Mouse (Mus musculus) heart, embryonic 15.5 days (tissue): ENCODE results near the gene Fbxo3. TPM values are rescaled to one million over a fixed set of nuclear protein-coding genes. Genes with fewer than 3 reads are reported as not detected.
"Not testable (repeated sequence)": the region's sequence is repeated elsewhere in the genome, so short reads cannot be mapped to it uniquely, and the experiment has no call there.

Experiments
- ATAC-seq: fragments of 200-750 bp; cut with Nextera tagmentation; replicated peaks from 2 replicates; pipeline ENCODE4 v1.8.0; 2017; ENCODE audit warnings: low read depth, moderate TSS enrichment; ENCODE audit not compliant: insufficient number of reproducible peaks, insufficient read depth, low FRiP score
- H3K27ac ChIP-seq: fragments of 300-500 bp; sonication (generic); 2 replicates; pipeline ENCODE4 v1.5.1; 2015; ENCODE audit warnings: mild to moderate bottlenecking, inconsistent platforms
- H3K27me3 ChIP-seq: fragments of 300-500 bp; sonication (generic); 2 replicates; pipeline ENCODE4 v1.6.1; 2015; ENCODE audit warnings: inconsistent platforms
- H3K36me3 ChIP-seq: fragments of 300-500 bp; sonication (generic); 2 replicates; pipeline ENCODE4 v1.6.1; 2015; ENCODE audit warnings: mild to moderate bottlenecking, inconsistent platforms
- H3K4me1 ChIP-seq: fragments of 300-500 bp; sonication (generic); replicated peaks from 2 replicates; pipeline ENCODE4 v1.6.1; 2015; ENCODE audit warnings: inconsistent platforms
- H3K4me2 ChIP-seq: fragments of 300-500 bp; sonication (generic); 2 replicates; pipeline ENCODE4 v1.6.1; 2015; ENCODE audit warnings: inconsistent platforms, mild to moderate bottlenecking, moderate library complexity
- H3K4me3 ChIP-seq: fragments of 300-500 bp; sonication (generic); 2 replicates; pipeline ENCODE4 v1.5.1; 2015; ENCODE audit warnings: mild to moderate bottlenecking, inconsistent platforms
- H3K9ac ChIP-seq: fragments of 300-500 bp; sonication (generic); 2 replicates; pipeline ENCODE4 v1.6.1; 2015; ENCODE audit warnings: mild to moderate bottlenecking, inconsistent platforms
- H3K9me3 ChIP-seq: fragments of 300-500 bp; sonication (generic); replicated peaks from 2 replicates; pipeline ENCODE4 v1.6.1; 2016; ENCODE audit warnings: inconsistent platforms
- WGBS: fragments of 180-500 bp; shearing (Covaris S2); methylation state at CpG from one replicate; pipeline ENCODE4 v1.1.7; 2015; ENCODE audit warnings: mixed read lengths; 5-methylcytosine and 5-hydroxymethylcytosine counted together
- polyA plus RNA-seq: library from polyadenylated mRNA; unstranded; fragments of >200 nt; fragmentation: Nextera tagmentation; extraction: Ambion mirVana; gene quantifications from 2 replicates; pipeline ENCODE4 v1.2.1, GENCODE M21; 2015

Gene Fbxo3
- polyA plus RNA-seq, 1 experiment from 2014 or later = 41.8 TPM

DNA sequence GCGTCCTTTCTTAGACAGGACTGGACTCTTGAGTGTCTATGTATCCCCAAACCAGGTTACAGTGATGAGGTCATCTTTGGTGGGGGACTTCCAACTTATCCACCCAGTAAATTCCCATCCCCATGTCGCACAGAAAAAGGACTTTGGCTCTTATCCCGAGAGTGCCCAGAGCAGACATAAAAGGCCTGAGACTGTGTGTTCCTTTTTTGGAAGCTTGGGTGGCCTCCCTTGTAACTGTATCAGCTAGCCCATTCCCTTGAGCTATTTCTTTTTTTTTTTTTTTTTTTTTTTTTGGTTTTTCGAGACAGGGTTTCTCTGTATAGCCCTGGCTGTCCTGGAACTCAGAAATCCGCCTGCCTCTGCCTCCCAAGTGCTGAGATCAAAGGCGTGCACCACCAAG, 38.0 kb downstream of the Fbxo3 start, which contains the start of gene Gm10912:
Gene Gm10912 (plus strand): TSS at position 301 of the 400 bp plus-strand sequence.
- not testable (repeated sequence) for H3K27ac ChIP-seq, H3K4me2 ChIP-seq, H3K9ac ChIP-seq, H3K9me3 ChIP-seq, H3K27me3 ChIP-seq, H3K4me3 ChIP-seq, ATAC-seq
- 81% methylated on average over 6 of the region's 6 CpGs for WGBS
- peaks cover 23% of the 10 kb centered on the region for H3K36me3 ChIP-seq
- H3K4me1 ChIP-seq = peaks cover 13% of the 10 kb centered on the region; the same call in 1 of the 2 replicates

DNA sequence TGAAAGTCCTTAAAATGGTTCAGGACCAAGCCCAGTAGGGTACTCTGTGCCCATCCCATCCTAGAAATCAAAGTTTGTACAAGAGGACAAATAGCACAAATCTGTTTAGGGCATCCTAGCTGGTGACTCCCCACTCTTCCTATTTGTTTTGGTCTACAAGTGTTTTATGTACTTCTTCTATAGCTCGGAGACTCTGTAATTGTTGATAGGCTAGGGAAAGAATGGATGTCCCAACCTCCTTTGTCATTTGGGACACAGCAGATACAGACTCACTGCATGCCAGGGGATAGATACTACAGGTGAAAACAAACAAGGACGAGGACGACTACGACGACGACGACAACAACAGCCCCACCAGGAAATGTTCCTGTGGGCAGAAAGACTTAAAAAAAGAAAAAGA, 40.9 kb downstream of the Fbxo3 start, which contains the start of gene Gm10799:
Gene Gm10799 (minus strand): TSS at position 101 of the 400 bp plus-strand sequence.
- not testable (repeated sequence) for H3K27ac ChIP-seq, H3K27me3 ChIP-seq, H3K9ac ChIP-seq, ATAC-seq, H3K4me2 ChIP-seq, H3K36me3 ChIP-seq, H3K9me3 ChIP-seq, H3K4me3 ChIP-seq
- WGBS = 61% methylated on average over 7 of the region's 7 CpGs
- peaks cover 13% of the 10 kb centered on the region; the same call in 1 of the 2 replicates for H3K4me1 ChIP-seq

DNA sequence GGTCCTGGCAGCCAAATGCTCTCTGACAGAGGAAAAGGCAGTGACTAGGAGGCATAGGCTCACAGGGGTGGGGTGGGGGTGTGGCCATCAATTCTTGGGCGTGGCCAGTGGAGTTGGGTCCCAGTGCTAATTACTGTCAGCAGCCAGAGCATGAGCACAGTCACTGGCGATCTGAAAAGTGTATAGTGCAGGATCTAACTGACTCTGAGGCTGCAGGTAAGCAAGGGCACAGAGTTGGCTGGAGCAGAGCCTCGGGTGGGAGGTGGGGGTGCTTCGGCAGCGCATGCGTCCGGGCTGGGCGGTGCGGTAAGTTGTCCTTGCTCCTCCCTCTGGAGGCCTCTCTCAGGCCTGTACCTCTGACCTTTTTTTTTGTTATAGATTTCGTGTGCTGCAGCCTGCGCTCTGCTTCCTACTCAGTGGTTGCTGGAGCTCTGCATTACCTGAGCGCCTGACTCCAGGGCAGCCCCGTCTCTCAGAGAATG, 42.2 kb downstream of the Fbxo3 start, which contains the start of gene Cd59b:
Gene Cd59b (plus strand): TSS at position 146 of the 482 bp plus-strand sequence.
- peak; percentile 84 for ATAC-seq
- H3K36me3 ChIP-seq = no peaks in the 10 kb centered on the region
- peak within 1 kb of the TSS; percentile 47; the same call in 1 of the 2 replicates for H3K27ac ChIP-seq
- H3K27me3 ChIP-seq = no peaks in the 10 kb centered on the region
- peak within 1 kb of the TSS; percentile 65 for H3K4me2 ChIP-seq
- 10% methylated on average over 13 of the region's 13 CpGs for WGBS
- H3K9me3 ChIP-seq = no peaks in the 10 kb centered on the region
- peak within 1 kb of the TSS; percentile 49 for H3K4me3 ChIP-seq
- H3K4me1 ChIP-seq = peaks cover 13% of the 10 kb centered on the region; the same call in 1 of the 2 replicates
- H3K9ac ChIP-seq = 0 out of 2 replicates have a peak within 1 kb of the TSS, but pooled peaks have one; percentile 10

GRCm38 (mm10) chr2:104078285-104078684, 50.8 kb downstream of the Fbxo3 start:
- not testable (repeated sequence) for H3K4me1 ChIP-seq, H3K9ac ChIP-seq, H3K4me3 ChIP-seq, H3K9me3 ChIP-seq, ATAC-seq, H3K4me2 ChIP-seq, H3K27ac ChIP-seq, H3K36me3 ChIP-seq, H3K27me3 ChIP-seq
- WGBS = 62% methylated on average over 5 of the region's 5 CpGs

- H3K9me3 ChIP-seq, H3K27ac ChIP-seq, ATAC-seq, H3K36me3 ChIP-seq, H3K4me2 ChIP-seq, H3K9ac ChIP-seq, H3K27me3 ChIP-seq, H3K4me1 ChIP-seq, H3K4me3 ChIP-seq: not testable (repeated sequence)
- WGBS = 100% methylated on average over 1 of the region's 1 CpGs
Observed at GRCm38 (mm10) chr2:104081436-104082050, 54.0 kb downstream of the Fbxo3 start.

DNA sequence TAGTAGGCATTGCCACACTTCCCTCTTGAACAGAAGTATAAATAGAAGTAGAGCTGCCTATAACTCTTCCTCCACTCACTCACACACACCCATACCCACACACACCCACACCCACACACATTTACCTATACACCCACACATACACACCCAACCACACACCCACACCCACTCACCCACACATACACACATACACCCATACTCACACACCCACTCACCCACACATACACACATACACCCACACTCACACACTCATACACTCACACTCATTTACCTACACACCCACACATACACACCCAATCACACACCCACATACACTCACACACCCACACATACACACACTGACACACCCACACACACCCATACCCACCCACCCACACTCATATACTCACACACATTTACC, 55.0 kb downstream of the Fbxo3 start:
- no peak for ATAC-seq
- no peak overlapping the region for H3K4me2 ChIP-seq

DNA sequence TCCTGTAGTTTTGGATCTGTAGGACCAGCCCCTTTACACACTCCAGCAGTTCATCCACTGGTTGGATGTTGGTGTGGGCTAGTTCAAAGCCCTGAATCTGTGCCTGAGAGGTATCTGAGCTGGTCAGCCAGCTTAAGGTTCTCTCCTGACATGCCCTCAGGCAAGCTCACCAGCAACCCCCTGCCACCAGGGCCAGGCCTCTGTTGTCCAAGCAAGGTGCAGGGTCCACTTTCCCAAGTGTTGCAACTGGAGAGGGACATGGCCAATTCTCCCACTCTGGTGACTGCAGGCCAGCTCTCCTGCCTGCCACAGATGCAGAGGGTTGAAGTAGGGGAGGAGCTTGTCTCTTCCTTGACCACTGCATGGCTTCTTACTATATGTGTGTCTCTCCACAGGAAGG, 56.5 kb downstream of the Fbxo3 start:
- ATAC-seq, H3K9me3 ChIP-seq, H3K9ac ChIP-seq, H3K27ac ChIP-seq, H3K4me1 ChIP-seq, H3K27me3 ChIP-seq, H3K36me3 ChIP-seq, H3K4me3 ChIP-seq, H3K4me2 ChIP-seq: not testable (repeated sequence)

More for the DNA sequence above, 55.0 kb downstream of the Fbxo3 start:
- H3K27me3 ChIP-seq = no peaks in the 10 kb centered on the region
- H3K4me3 ChIP-seq = no peak overlapping the region
- H3K36me3 ChIP-seq = no peaks in the 10 kb centered on the region
- H3K9me3 ChIP-seq = no peaks in the 10 kb centered on the region
- no peak overlapping the region for H3K9ac ChIP-seq
- H3K27ac ChIP-seq = no peak overlapping the region
- H3K4me1 ChIP-seq = no peaks in the 10 kb centered on the region

- H3K4me1 ChIP-seq, H3K9ac ChIP-seq, H3K9me3 ChIP-seq, H3K4me2 ChIP-seq, H3K36me3 ChIP-seq, H3K4me3 ChIP-seq, ATAC-seq, H3K27me3 ChIP-seq, H3K27ac ChIP-seq: not testable (repeated sequence)
- 67% methylated on average over 1 of the region's 1 CpGs for WGBS
Observed at GRCm38 (mm10) chr2:104087562-104087961, 60.0 kb downstream of the Fbxo3 start.

GRCm38 (mm10) chr2:104093305-104093704, 65.8 kb downstream of the Fbxo3 start:
- H3K9ac ChIP-seq = no peak overlapping the region
- H3K4me2 ChIP-seq = no peak overlapping the region
- no peak overlapping the region for H3K4me3 ChIP-seq
- H3K36me3 ChIP-seq = no peaks in the 10 kb centered on the region
- no peak for ATAC-seq
- H3K27ac ChIP-seq = no peak overlapping the region
- WGBS = 65% methylated on average over 2 of the region's 2 CpGs
- peaks cover 6% of the 10 kb centered on the region; the same call in 1 of the 2 replicates for H3K4me1 ChIP-seq
- no peaks in the 10 kb centered on the region for H3K27me3 ChIP-seq
- no peaks in the 10 kb centered on the region for H3K9me3 ChIP-seq

DNA sequence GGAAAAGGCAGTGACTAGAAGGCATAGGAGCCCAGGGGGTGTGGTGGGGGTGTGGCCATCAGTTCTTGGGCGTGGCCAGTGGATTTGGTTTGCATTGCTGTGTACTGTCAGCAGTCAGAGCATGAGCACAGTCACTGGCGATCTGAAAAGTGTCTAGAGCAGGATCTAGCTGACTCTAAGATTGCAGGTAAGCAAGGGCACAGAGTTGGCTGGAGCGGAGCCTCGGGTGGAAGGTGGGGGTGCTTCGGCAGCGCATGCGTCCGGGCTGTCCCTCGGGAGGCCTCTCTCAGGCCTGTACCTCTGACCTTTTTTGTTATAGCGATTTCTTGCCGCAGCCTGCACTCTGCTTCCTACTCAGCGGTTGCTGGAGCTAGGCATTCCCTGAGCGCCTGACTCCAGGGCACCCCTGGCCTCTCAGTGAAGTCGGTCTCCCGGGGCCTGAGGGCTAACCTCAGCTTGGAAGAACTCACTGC, 68.3 kb downstream of the Fbxo3 start, which contains the start of gene Cd59a:
Gene Cd59a (plus strand): TSS at position 61 of the 473 bp plus-strand sequence.
- no peaks in the 10 kb centered on the region for H3K27me3 ChIP-seq
- H3K4me1 ChIP-seq = peaks cover 15% of the 10 kb centered on the region
- peak; percentile 93 for ATAC-seq
- WGBS = 2% methylated on average over 15 of the region's 15 CpGs
- peak within 1 kb of the TSS; percentile 60 for H3K9ac ChIP-seq
- H3K27ac ChIP-seq = peak within 1 kb of the TSS; percentile 89
- H3K4me2 ChIP-seq = peak within 1 kb of the TSS; percentile 69
- H3K9me3 ChIP-seq = no peaks in the 10 kb centered on the region
- H3K4me3 ChIP-seq = peak within 1 kb of the TSS; percentile 63
- no peaks in the 10 kb centered on the region for H3K36me3 ChIP-seq

DNA sequence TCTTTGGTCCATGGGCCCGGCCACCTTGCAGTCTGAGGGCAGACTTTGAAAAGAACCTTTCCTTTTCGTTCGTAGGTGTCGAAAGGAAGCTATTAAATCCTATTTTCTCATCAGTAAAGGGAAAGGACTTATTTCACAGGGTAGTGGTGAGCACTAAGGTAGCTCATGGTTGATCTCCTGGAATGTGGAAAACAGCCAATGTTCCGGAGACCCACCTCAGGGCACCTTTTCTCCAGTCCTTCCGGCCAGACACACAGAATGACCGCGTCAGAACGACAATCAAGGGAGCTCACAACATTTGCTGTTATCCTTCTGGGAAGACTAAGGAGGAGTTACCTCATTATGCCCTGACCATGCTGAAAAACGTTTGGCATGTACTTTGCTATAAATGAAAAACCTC, 68.7 kb downstream of the Fbxo3 start:
- H3K27me3 ChIP-seq = no peaks in the 10 kb centered on the region
- H3K4me2 ChIP-seq = peak overlapping the region; percentile 69
- H3K4me3 ChIP-seq = peak overlapping the region; percentile 63
- ATAC-seq = no peak
- no peaks in the 10 kb centered on the region for H3K36me3 ChIP-seq
- peak overlapping the region; percentile 89 for H3K27ac ChIP-seq
- H3K9ac ChIP-seq = peak overlapping the region; percentile 60
- peaks cover 15% of the 10 kb centered on the region for H3K4me1 ChIP-seq
- 24% methylated on average over 10 of the region's 10 CpGs for WGBS
- H3K9me3 ChIP-seq = no peaks in the 10 kb centered on the region

DNA sequence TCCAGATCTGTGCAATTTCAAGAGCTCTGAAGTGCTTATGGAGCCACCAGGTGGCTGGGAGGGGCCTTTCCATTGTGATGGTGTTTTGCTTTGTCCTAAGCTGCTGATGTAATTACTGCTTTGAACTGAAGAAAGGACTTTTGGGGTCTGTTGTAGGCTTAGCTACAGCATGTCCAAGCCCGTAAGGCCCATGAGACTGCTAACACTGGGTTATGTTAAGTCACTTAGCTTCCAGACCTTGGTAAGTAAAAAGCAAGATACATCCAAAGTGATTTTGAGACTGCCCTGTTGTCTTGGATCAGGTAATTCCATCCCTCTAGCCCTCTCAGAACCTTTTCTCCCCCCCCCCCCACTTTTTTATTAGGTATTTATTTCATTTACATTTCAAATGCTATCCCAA, 69.3 kb downstream of the Fbxo3 start:
- Histone ChIP-seq H3K4me3 (peak overlapping the region; percentile 63), H3K4me1 (peaks cover 15% of the 10 kb centered on the region), H3K27ac (peak overlapping the region; percentile 89; the same call in 1 of the 2 replicates), H3K4me2 (peak overlapping the region; percentile 69)
- H3K27me3 ChIP-seq, ATAC-seq, H3K9ac ChIP-seq, H3K9me3 ChIP-seq, H3K36me3 ChIP-seq: not testable (repeated sequence)
- 53% methylated on average over 1 of the region's 1 CpGs for whole genome bisulfite sequencing
